8 mouse cellular contexts compared by ENCODE assay signal in genomic region chr9:86745926-86746581, GRCm38 (mm10). TPM values are rescaled to one million over a fixed set of nuclear protein-coding genes. Genes with fewer than 3 reads are reported as not detected.
DNase-seq lines count a peak whose midpoint lies in the region; ATAC-seq and TF ChIP-seq lines count a peak whose summit lies in the region.

No protein-coding gene starts in this region.

- peak; percentile 85 for ATAC-seq in embryonic facial prominence, embryonic 14.5 days (ENCODE audit: low read depth)
- ATAC-seq in heart, embryonic 12.5 days (ENCODE audit: insufficient number of reproducible peaks, low FRiP score): peak; percentile 68
- peak; percentile 78 for ATAC-seq in kidney, embryonic 16.5 days (ENCODE audit: low FRiP score, low TSS enrichment)
- peak; percentile 69 for ATAC-seq in limb, embryonic 14.5 days (ENCODE audit: low FRiP score, low read depth)

- H3K4me1 ChIP-seq in embryonic facial prominence, embryonic 14.5 days (ENCODE audit: control insufficient read depth, insufficient read depth, low read length): peaks cover 9% of the 10 kb centered on the region
- peaks cover 13% of the 10 kb centered on the region for H3K4me1 ChIP-seq in heart, embryonic 12.5 days (replicated peaks)
- H3K4me1 ChIP-seq in kidney, embryonic 16.5 days (ENCODE audit: insufficient read depth, low read length): peaks cover 6% of the 10 kb centered on the region
- H3K4me1 ChIP-seq in limb, embryonic 14.5 days (ENCODE audit: control insufficient read depth, insufficient read depth, low read length): peaks cover 5% of the 10 kb centered on the region

- WGBS in embryonic facial prominence, embryonic 14.5 days: 17% methylated on average over 13 of the region's 13 CpGs
- WGBS in heart, embryonic 12.5 days: 30% methylated on average over 13 of the region's 13 CpGs
- WGBS in kidney, embryonic 16.5 days: 31% methylated on average over 13 of the region's 13 CpGs
- WGBS in limb, embryonic 14.5 days: 18% methylated on average over 13 of the region's 13 CpGs

- DNase-seq in 416B (ENCODE audit: low read depth): peak; percentile 83
- DNase-seq in adrenal gland, postnatal 14 days: peak; percentile 84
- DNase-seq in embryonic facial prominence, embryonic 14.5 days (ENCODE audit: low spot score): peak; percentile 92
- peak; percentile 72 for DNase-seq in limb, embryonic 14.5 days (ENCODE audit: low spot score)
- DNase-seq in naive thymus-derived CD4-positive, alpha-beta T cell, adult 2 months (ENCODE audit: low read depth): peak; percentile 2
- DNase-seq in thymus, postnatal 10 days (ENCODE audit: low spot score in 2 of 2): peak; percentile 7 to 31

- peak overlapping the region; percentile 41 for H3K4me2 ChIP-seq in embryonic facial prominence, embryonic 14.5 days (ENCODE audit: low read depth, low read length)
- peak overlapping the region; percentile 29; the same call in 1 of the 2 replicates for H3K4me2 ChIP-seq in heart, embryonic 12.5 days
- no peak overlapping the region for H3K4me2 ChIP-seq in kidney, embryonic 16.5 days (replicated peaks; ENCODE audit: low read depth, low read length)
- no peak overlapping the region; the same call in 1 of the 2 replicates for H3K4me2 ChIP-seq in limb, embryonic 14.5 days (replicated peaks; ENCODE audit: low read depth, low read length, severe bottlenecking)

- H3K9ac ChIP-seq in embryonic facial prominence, embryonic 14.5 days (ENCODE audit: low read depth, low read length): peak overlapping the region; percentile 19; the same call in 1 of the 2 replicates
- H3K9ac ChIP-seq in heart, embryonic 12.5 days: no peak overlapping the region
- H3K9ac ChIP-seq in kidney, embryonic 16.5 days (replicated peaks; ENCODE audit: low read length): no peak overlapping the region
- no peak overlapping the region for H3K9ac ChIP-seq in limb, embryonic 14.5 days (ENCODE audit: low read depth, low read length, severe bottlenecking)

- H3K9me3 ChIP-seq in embryonic facial prominence, embryonic 14.5 days (ENCODE audit: control insufficient read depth, low read length): no peaks in the 10 kb centered on the region
- no peaks in the 10 kb centered on the region for H3K9me3 ChIP-seq in heart, embryonic 12.5 days (replicated peaks)
- H3K9me3 ChIP-seq in kidney, embryonic 16.5 days (ENCODE audit: low read length): no peaks in the 10 kb centered on the region
- H3K9me3 ChIP-seq in limb, embryonic 14.5 days (ENCODE audit: control insufficient read depth, low read length): no peaks in the 10 kb centered on the region

- no peak for TF ChIP-seq POLR2A in limb, embryonic 14.5 days (IDR thresholded peaks at IDR 0.05; ENCODE audit: borderline replicate concordance, extremely low read depth, insufficient read depth, insufficient read length)

- H3K36me3 ChIP-seq in embryonic facial prominence, embryonic 14.5 days (ENCODE audit: control insufficient read depth, insufficient read depth, low read length): no peaks in the 10 kb centered on the region
- H3K36me3 ChIP-seq in heart, embryonic 12.5 days: no peaks in the 10 kb centered on the region
- no peaks in the 10 kb centered on the region for H3K36me3 ChIP-seq in kidney, embryonic 16.5 days (ENCODE audit: insufficient read depth, low read length)
- no peaks in the 10 kb centered on the region for H3K36me3 ChIP-seq in limb, embryonic 14.5 days (ENCODE audit: control insufficient read depth, insufficient read depth, low read length)

- no peaks in the 10 kb centered on the region for H3K27me3 ChIP-seq in embryonic facial prominence, embryonic 14.5 days (replicated peaks; ENCODE audit: control insufficient read depth, insufficient read depth, low read length)
- no peaks in the 10 kb centered on the region for H3K27me3 ChIP-seq in heart, embryonic 12.5 days (replicated peaks)
- H3K27me3 ChIP-seq in kidney, embryonic 16.5 days (ENCODE audit: insufficient read depth, low read length): no peaks in the 10 kb centered on the region; the same call in none of the 2 replicates
- no peaks in the 10 kb centered on the region for H3K27me3 ChIP-seq in limb, embryonic 14.5 days (ENCODE audit: control insufficient read depth, insufficient read depth, low read length)

- peak overlapping the region; percentile 4; the same call in 1 of the 2 replicates for H3K4me3 ChIP-seq in embryonic facial prominence, embryonic 14.5 days (ENCODE audit: low read depth, low read length)
- no peak overlapping the region for H3K4me3 ChIP-seq in heart, embryonic 12.5 days
- H3K4me3 ChIP-seq in kidney, embryonic 16.5 days (ENCODE audit: low read length): no peak overlapping the region
- H3K4me3 ChIP-seq in limb, embryonic 14.5 days (replicated peaks; ENCODE audit: low read length): no peak overlapping the region

- no peak overlapping the region for H3K27ac ChIP-seq in embryonic facial prominence, embryonic 14.5 days (replicated peaks; ENCODE audit: low read depth, low read length)
- H3K27ac ChIP-seq in heart, embryonic 12.5 days (ENCODE audit: poor library complexity, severe bottlenecking): no peak overlapping the region
- H3K27ac ChIP-seq in kidney, embryonic 16.5 days (ENCODE audit: low read length): no peak overlapping the region
- H3K27ac ChIP-seq in limb, embryonic 14.5 days (replicated peaks; ENCODE audit: low read depth, low read length): no peak overlapping the region

RNA-seq across cellular contexts. Expression of gene Prss35, which starts 2.6 kb away (rescaled TPM):
- 164 and 178 TPM in 2 replicates for total RNA-seq in adrenal gland, postnatal 14 days (2021)
- polyA plus RNA-seq in embryonic facial prominence, embryonic 14.5 days (2014; fragmentation: Nextera tagmentation; extraction: Ambion mirVana): 65.4 and 71.9 TPM in 2 replicates
- polyA plus RNA-seq in heart, embryonic 12.5 days (2016; fragmentation: Nextera tagmentation; extraction: Ambion mirVana): 32.7 and 34.7 TPM in 2 replicates
- 6.2 and 8.4 TPM in 2 replicates for polyA plus RNA-seq in kidney, embryonic 16.5 days (2015; fragmentation: Nextera tagmentation; extraction: Ambion mirVana)
- 54.8 and 55.6 TPM in 2 replicates for polyA plus RNA-seq in limb, embryonic 14.5 days (2012; rRNA removed)
- polyA plus RNA-seq in limb, embryonic 14.5 days (2014; fragmentation: Nextera tagmentation; extraction: Ambion mirVana): 75.5 and 80.8 TPM in 2 replicates

RNA-seq across cellular contexts. Expression of gene Me1, which starts 50.3 kb away (rescaled TPM):
- 534 and 576 TPM in 2 replicates for total RNA-seq in adrenal gland, postnatal 14 days (2021)
- polyA plus RNA-seq in embryonic facial prominence, embryonic 14.5 days (2014; fragmentation: Nextera tagmentation; extraction: Ambion mirVana): 26.1 and 26.3 TPM in 2 replicates
- polyA plus RNA-seq in heart, embryonic 12.5 days (2016; fragmentation: Nextera tagmentation; extraction: Ambion mirVana): 50.0 and 51.1 TPM in 2 replicates
- polyA plus RNA-seq in kidney, embryonic 16.5 days (2015; fragmentation: Nextera tagmentation; extraction: Ambion mirVana): 11.6 and 16.1 TPM in 2 replicates
- 17.7 and 21.1 TPM in 2 replicates for polyA plus RNA-seq in limb, embryonic 14.5 days (2012; rRNA removed)
- polyA plus RNA-seq in limb, embryonic 14.5 days (2014; fragmentation: Nextera tagmentation; extraction: Ambion mirVana): 23.5 and 26.9 TPM in 2 replicates

Comparison
In these comparisons a context has a peak if more than half of its experiments do, and no peak if none do; other contexts are left out.
1. DNase-seq: peak in every context shown above with its lines; median percentile 92 in embryonic facial prominence, embryonic 14.5 days; 84 in adrenal gland, postnatal 14 days; 83 in 416B; 72 in limb, embryonic 14.5 days; 19 in thymus, postnatal 10 days; 2 in naive thymus-derived CD4-positive, alpha-beta T cell, adult 2 months.
2. H3K4me2 ChIP-seq: peak in embryonic facial prominence, embryonic 14.5 days (single experiment) and heart, embryonic 12.5 days (single experiment); none in kidney, embryonic 16.5 days (single experiment) and limb, embryonic 14.5 days (single experiment).
3. Peak in every context shown above with its lines, with median percentiles within 50 percentile points of each other: ATAC-seq.